Comparison of ENCODE assay signal across 17 mouse cellular contexts in genomic region chr11:22194607-22195006, GRCm38 (mm10).
DNase-seq lines count a peak whose midpoint lies in the region; ATAC-seq lines count a peak whose summit lies in the region.
"Had no signal": no experiment of that assay in that cellular context is flagged by ENCODE, and none has a peak within 500 bp of the region (broad histone marks: within the 10 kb centered on the region; RNA-seq: fewer than 3 reads in every experiment).

No protein-coding gene starts in this region.

- H3K4me2 ChIP-seq in heart, embryonic 14.5 days (ENCODE audit: low read length): 0 out of 2 replicates have a peak overlapping the region, but pooled peaks have one; percentile 23
- no peak overlapping the region for H3K4me2 ChIP-seq in liver, embryonic 12.5 days
- no peak overlapping the region for H3K4me2 ChIP-seq in liver, embryonic 11.5 days
- H3K4me2 ChIP-seq: forebrain, embryonic 13.5 days; midbrain, embryonic 12.5 days had no signal

- peak overlapping the region; percentile 57 to 59; a peak in 3 of 4 replicates for H3K27ac ChIP-seq in heart, embryonic 14.5 days (replicated peaks in 1 of 2; ENCODE audit: control insufficient read depth in 1 of 2, insufficient read depth in 1 of 2, low read depth in 2 of 2, low read length in 2 of 2)
- H3K27ac ChIP-seq in heart, embryonic 10.5 days: no peak overlapping the region
- no peak overlapping the region for H3K27ac ChIP-seq in liver, embryonic 12.5 days
- H3K27ac ChIP-seq in liver, embryonic 11.5 days (ENCODE audit: low read depth, low read length): no peak overlapping the region
- H3K27ac ChIP-seq: forebrain, embryonic 13.5 days; kidney, postnatal 0 days; midbrain, embryonic 12.5 days; stomach, postnatal 0 days had no signal

- intact Hi-C loops in left cerebral cortex, postnatal 4 days (cut with DNase I): loop anchor here (5.0 to 10.0 kb wide), 2 partner anchors 197 to 530 kb away; no protein-coding TSS in a partner anchor

- H3K4me3 ChIP-seq in heart, embryonic 14.5 days (ENCODE audit: control insufficient read depth in 1 of 2, insufficient read depth in 1 of 2, low read depth in 1 of 2, low read length in 2 of 2): no peak overlapping the region
- H3K4me3 ChIP-seq in heart, embryonic 10.5 days: no peak overlapping the region
- no peak overlapping the region for H3K4me3 ChIP-seq in liver, embryonic 12.5 days
- H3K4me3 ChIP-seq in liver, embryonic 11.5 days (ENCODE audit: low read depth, low read length): no peak overlapping the region
- H3K4me3 ChIP-seq: forebrain, embryonic 13.5 days; midbrain, embryonic 12.5 days had no signal

- H3K4me1 ChIP-seq in heart, embryonic 14.5 days (ENCODE audit: control insufficient read depth in 2 of 2, insufficient read depth in 2 of 2, low read length in 2 of 2): peaks cover 4 to 11% of the 10 kb centered on the region in 2 experiments; a peak in 2 of 4 replicates
- H3K4me1 ChIP-seq in heart, embryonic 10.5 days: peaks cover 9% of the 10 kb centered on the region; the same call in 1 of the 2 replicates
- peaks cover 19% of the 10 kb centered on the region for H3K4me1 ChIP-seq in liver, embryonic 12.5 days
- H3K4me1 ChIP-seq in liver, embryonic 11.5 days (replicated peaks; ENCODE audit: control insufficient read depth, insufficient read depth, low read length): no peaks in the 10 kb centered on the region; the same call in 1 of the 2 replicates

- no peak for DNase-seq in heart, embryonic 10.5 days (ENCODE audit: low spot score)
- no peak for DNase-seq in liver, embryonic 11.5 days (ENCODE audit: low spot score)
- DNase-seq in kidney, postnatal 36 days: peak; percentile 16 to 68
- no peak for DNase-seq in frontal cortex, adult 2 months (ENCODE audit: extremely low spot score in 1 of 2, low spot score in 1 of 2)
- no peak for DNase-seq in left cerebral cortex, postnatal 4 days
- DNase-seq: adrenal gland, postnatal 36 days; cerebellum, adult 9-11 months; lung, adult 2 months; lung, postnatal 4 days; thymus, postnatal 14 days had no signal

- no peaks in the 10 kb centered on the region for H3K36me3 ChIP-seq in heart, embryonic 14.5 days (ENCODE audit: control insufficient read depth, insufficient read depth, low read length)
- no peaks in the 10 kb centered on the region for H3K36me3 ChIP-seq in heart, embryonic 10.5 days
- no peaks in the 10 kb centered on the region for H3K36me3 ChIP-seq in liver, embryonic 12.5 days
- no peaks in the 10 kb centered on the region for H3K36me3 ChIP-seq in liver, embryonic 11.5 days (ENCODE audit: control insufficient read depth, insufficient read depth, low read length)
- H3K36me3 ChIP-seq: midbrain, embryonic 12.5 days had no signal

- no peak overlapping the region for H3K9ac ChIP-seq in heart, embryonic 14.5 days (ENCODE audit: low read length)
- H3K9ac ChIP-seq in liver, embryonic 12.5 days: no peak overlapping the region
- H3K9ac ChIP-seq in liver, embryonic 11.5 days (ENCODE audit: low read depth, low read length): no peak overlapping the region
- H3K9ac ChIP-seq: forebrain, embryonic 13.5 days; midbrain, embryonic 12.5 days had no signal

- H3K27me3 ChIP-seq in heart, embryonic 14.5 days (ENCODE audit: control insufficient read depth, insufficient read depth, low read length): no peaks in the 10 kb centered on the region
- H3K27me3 ChIP-seq in heart, embryonic 10.5 days (ENCODE audit: insufficient read depth, poor library complexity, severe bottlenecking): no peaks in the 10 kb centered on the region
- H3K27me3 ChIP-seq in liver, embryonic 12.5 days (replicated peaks): no peaks in the 10 kb centered on the region
- H3K27me3 ChIP-seq in liver, embryonic 11.5 days (replicated peaks; ENCODE audit: control insufficient read depth, insufficient read depth, low read length): no peaks in the 10 kb centered on the region
- H3K27me3 ChIP-seq: forebrain, embryonic 13.5 days; midbrain, embryonic 12.5 days had no signal

- ATAC-seq in heart, embryonic 14.5 days (ENCODE audit: insufficient number of reproducible peaks, insufficient read depth, low FRiP score, low read depth): no peak
- peak; percentile 46; the same call in 1 of the 2 replicates for ATAC-seq in liver, embryonic 12.5 days
- no peak; the same call in 1 of the 2 replicates for ATAC-seq in liver, embryonic 11.5 days (replicated peaks; ENCODE audit: low FRiP score)
- ATAC-seq: forebrain, embryonic 13.5 days; hindbrain, embryonic 16.5 days had no signal

- H3K9me3 ChIP-seq in heart, embryonic 14.5 days (ENCODE audit: control insufficient read depth, low read length): no peaks in the 10 kb centered on the region
- no peaks in the 10 kb centered on the region for H3K9me3 ChIP-seq in heart, embryonic 10.5 days
- no peaks in the 10 kb centered on the region for H3K9me3 ChIP-seq in liver, embryonic 12.5 days (replicated peaks)
- no peaks in the 10 kb centered on the region for H3K9me3 ChIP-seq in liver, embryonic 11.5 days (ENCODE audit: control insufficient read depth, low read length)
- H3K9me3 ChIP-seq: forebrain, embryonic 13.5 days; midbrain, embryonic 12.5 days had no signal

- WGBS in heart, embryonic 14.5 days: 35% methylated on average over 3 of the region's 3 CpGs
- 47% methylated on average over 3 of the region's 3 CpGs for WGBS in heart, embryonic 10.5 days
- 46% methylated on average over 3 of the region's 3 CpGs for WGBS in liver, embryonic 12.5 days (ENCODE audit: insufficient replicate concordance)
- 55% methylated on average over 3 of the region's 3 CpGs for WGBS in liver, embryonic 11.5 days

Comparison
In these comparisons a context has a peak if more than half of its experiments do, and no peak if none do; other contexts are left out.
1. H3K27ac ChIP-seq: peak in heart, embryonic 14.5 days (2 of 2); none in heart, embryonic 10.5 days (single experiment), liver, embryonic 12.5 days (single experiment) and liver, embryonic 11.5 days (single experiment).
2. DNase-seq: peak in kidney, postnatal 36 days (2 of 2); none in heart, embryonic 10.5 days (single experiment), liver, embryonic 11.5 days (single experiment), frontal cortex, adult 2 months (0 of 2) and left cerebral cortex, postnatal 4 days (single experiment).